Mouse (Mus musculus) lung, adult 18-20 months (tissue): Measurements from ENCODE around the gene Itpk1.
"Not testable (repeated sequence)": the region's sequence is repeated elsewhere in the genome, so short reads cannot be mapped to it uniquely, and the experiment has no call there.

Experiments used
- DNase-seq, 2 experiments: peaks; one replicate each; pipeline ENCODE4 v3.0.0; 2022; ENCODE audit warnings: mixed read lengths in 2 of 2

Gene Itpk1

GRCm38 (mm10) chr12:102653003-102653402 lies 51.7 kb downstream of the Itpk1 start:
- peak in 1 of 2 experiments; percentile 54 for DNase-seq

GRCm38 (mm10) chr12:102652420-102652819 lies 52.3 kb downstream of the Itpk1 start:
- DNase-seq: peak in 1 of 2 experiments; percentile 38

DNA sequence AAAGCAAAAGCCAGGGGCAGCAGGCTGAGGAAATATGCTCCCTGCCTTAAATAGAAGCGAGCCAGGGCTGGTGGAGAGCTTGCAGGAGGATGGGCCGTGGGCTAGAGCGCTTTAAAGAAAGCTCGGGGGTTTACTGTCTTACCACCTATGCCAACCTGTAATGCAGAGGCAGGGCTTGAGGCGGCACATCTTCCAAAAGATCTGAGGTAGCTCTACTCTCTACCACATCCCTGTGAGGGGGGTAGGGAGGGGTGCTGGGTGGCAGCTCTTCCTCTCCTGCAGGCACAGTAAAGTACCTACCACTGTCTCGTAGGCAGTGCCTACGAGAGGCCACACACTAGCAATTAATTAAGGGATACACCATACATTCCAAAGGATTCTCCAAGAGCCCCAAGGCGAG lies 52.9 kb downstream of the Itpk1 start:
- no peak for DNase-seq

DNA sequence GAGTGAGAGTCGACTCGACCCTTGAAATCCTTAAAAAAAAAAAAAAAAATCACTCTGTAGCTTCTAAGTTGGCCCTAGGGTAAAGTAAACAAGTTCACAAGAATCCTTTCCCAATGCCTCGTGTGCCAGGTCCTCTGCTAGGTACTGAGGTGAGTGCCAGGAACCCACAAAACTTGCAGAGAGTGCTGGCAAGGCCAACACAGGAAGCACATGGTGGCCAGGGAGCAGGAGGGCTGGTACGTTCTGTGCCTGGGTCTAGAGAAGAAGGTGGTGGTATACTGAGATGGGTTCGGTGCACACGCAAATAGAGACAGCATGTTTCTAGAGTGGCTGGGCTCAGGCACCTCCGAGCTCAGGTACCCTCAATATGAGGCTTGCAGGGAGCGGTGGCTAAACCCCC lies 53.3 kb downstream of the Itpk1 start:
- peak; percentile 74 to 85 for DNase-seq

DNA sequence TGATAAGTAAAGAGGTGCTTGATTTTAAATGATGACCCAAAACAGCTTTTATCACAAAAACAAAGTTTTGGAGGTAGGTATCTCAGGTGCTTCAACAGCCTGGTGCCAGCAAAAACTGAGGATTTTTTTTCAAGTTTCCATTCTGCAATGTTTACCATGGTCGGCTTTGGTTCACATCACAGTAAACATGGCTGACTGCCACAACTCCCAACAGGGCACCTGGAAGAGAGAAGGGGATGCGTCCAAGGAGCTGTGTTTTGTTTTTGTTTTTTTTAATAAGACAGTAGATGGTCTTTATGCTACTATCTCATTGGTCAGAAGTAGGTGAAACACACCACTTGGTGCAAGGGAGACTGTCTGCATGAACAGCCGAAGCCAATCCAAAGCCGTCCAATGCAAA lies 54.1 kb downstream of the Itpk1 start:
- DNase-seq: no peak

- DNase-seq: peak; percentile 86 to 92
Measured at GRCm38 (mm10) chr12:102647839-102648564, 56.7 kb downstream of the Itpk1 start.

GRCm38 (mm10) chr12:102646586-102647260 lies 58.0 kb downstream of the Itpk1 start:
- peak; percentile 43 to 53 for DNase-seq

GRCm38 (mm10) chr12:102645911-102646585 lies 58.7 kb downstream of the Itpk1 start:
- DNase-seq: no peak

- peak; percentile 79 to 85 for DNase-seq
Measured at GRCm38 (mm10) chr12:102643316-102643715, 61.4 kb downstream of the Itpk1 start.

DNA sequence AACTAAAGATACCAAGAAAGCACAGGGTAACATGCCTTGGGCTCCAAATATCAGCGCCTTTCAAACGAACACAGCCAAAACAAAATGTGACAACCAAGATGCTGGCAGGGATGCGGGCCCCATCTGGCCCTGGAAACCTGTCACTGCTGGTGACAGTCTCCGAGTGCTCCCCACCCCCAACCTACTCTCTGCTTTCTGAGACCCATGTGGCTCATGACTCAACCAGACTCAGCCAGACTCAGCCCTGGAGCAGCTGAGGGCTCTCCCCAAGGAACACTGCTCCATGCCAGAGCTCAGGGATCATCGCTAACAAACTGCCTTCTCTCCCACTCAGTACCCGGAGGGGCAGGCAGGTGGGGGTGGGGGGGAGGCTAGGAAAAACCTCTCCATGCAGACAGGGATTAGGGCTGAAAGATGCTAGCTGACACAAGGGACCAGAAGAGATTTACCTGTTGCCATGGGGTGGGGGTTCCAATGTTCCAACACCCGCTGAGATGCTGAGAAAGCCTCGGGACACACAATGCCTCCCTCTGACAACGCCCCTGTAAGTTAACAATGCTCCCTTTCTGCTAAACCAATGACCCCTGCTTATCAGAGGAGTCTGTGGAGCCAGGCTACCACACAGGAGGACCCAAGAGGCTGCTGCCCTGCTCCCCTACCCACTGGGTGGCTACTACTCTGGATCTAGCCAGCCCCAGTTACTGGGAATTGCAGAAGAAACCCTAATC lies 64.1 kb downstream of the Itpk1 start:
- no peak for DNase-seq

DNA sequence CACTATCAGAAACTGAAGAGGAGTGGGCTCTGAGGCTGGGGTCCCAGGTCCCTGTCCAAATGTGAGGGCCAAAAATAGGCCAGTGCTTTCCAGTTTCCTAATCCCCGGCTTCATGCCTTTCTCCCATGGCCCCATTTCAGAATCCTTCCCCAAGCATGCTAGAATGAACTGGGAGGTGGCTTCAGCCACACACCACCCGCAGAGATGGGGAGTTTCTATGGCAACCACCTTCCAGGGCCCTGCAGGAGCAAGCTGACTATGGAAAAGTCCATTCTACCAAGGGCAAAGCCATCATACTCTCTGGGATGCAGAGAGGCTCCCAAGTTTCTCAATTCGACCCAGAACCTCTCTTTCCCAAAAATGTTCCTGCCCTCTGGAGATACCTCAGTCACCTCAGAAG lies 65.9 kb downstream of the Itpk1 start:
- no peak for DNase-seq

DNA sequence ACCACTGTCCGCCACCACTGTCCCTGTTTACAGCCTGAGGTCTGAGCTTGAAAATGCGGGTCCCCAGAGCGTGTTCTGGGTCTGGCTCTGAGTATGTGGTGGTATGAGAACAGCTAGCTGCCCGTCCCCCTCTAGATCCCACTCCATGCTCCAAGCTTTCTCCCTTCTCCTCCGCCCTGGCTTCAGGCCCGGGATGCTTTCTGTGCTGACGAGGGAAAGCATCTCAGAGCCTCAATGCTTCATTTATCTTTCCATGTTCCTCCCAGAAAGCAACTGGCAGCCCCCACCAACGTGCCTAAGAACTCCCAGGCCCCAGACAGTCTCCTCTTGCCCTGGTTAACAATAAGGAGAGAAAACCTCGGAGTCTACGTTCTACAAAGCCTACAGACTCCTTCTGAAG lies 67.5 kb downstream of the Itpk1 start:
- DNase-seq: no peak

GRCm38 (mm10) chr12:102634436-102635050 lies 70.2 kb downstream of the Itpk1 start:
- DNase-seq: no peak

DNA sequence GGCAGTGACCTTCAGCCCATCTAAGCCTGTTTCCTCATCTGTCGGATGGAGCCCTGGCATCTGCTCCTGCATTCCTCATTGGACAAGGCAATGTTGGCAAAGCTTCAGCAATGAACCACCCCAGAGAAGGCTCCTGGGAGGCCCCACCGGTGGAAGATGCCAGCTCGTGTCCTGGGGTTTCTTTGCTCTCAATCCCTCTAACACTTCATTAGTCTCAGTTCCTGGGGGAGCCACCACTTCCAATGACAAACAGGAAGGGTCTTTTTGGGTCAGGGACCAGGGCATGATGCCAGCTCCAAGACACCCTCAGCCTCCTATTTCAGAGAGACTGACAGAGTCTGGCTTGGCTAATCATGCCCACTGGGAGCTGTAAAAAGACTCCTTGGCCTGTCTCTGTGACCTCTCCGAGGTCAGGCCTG lies 71.6 kb downstream of the Itpk1 start:
- peak; percentile 57 to 72 for DNase-seq

- no peak for DNase-seq
Measured at GRCm38 (mm10) chr12:102631690-102632089, 73.0 kb downstream of the Itpk1 start.

DNA sequence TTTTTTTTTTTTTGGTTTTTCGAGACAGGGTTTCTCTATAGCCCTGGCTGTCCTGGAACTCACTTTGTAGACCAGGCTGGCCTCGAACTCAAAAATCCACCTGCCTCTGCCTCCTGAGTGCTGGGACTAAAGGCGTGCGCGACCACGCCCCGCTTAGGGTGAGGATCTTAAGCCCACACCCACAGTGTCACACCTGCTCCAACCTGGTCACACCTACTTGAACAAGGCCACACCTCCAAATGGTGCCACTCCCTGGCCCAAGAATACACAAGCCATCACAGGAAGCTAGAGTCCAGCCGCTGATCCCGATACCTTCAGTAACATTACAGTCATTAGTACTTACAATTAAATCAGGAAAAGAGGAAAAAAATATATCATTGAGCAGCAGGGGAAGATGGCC lies 74.3 kb downstream of the Itpk1 start:
- not testable (repeated sequence) for DNase-seq

GRCm38 (mm10) chr12:102628221-102628620 lies 76.5 kb downstream of the Itpk1 start:
- no peak for DNase-seq

DNA sequence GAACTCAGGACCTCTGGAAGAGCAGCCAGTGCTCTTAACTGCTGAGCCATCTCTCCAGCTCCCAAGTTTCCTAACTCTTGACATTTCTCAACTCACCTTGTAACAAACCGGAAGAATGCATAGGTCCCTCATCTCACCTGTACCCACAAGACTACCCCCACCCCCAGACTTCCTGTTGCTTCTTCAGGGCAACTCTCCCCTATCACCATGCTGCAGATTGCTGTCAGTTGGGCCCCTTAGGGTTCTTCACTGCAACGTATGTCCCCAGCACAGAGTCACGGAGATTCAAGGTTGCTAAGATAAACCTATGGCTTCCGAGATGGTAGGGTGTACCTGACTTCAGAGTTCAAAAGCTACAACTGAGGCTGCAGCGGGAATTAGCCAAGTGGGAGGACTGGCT lies 77.2 kb downstream of the Itpk1 start:
- no peak for DNase-seq

DNA sequence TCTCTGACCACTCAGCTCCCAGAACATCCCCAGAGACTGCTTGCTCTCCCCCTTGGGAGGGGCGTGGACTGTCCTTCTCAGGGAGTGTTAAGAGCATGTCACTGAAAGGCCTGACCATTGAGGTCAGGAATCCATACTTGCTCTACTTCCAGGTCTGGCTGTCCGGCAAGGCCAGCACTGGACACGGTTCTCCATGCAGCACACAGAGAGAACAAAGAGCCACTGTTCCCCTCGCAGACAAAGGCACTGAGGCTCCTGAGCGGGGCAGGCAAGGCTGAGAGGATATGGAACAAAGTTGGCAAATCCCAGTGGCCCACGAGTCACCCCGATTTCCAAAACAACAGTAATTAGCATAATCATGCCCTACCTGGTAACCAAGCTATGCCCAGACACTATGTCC lies 77.9 kb downstream of the Itpk1 start:
- no peak for DNase-seq

- peak; percentile 85 to 90 for DNase-seq
Measured at GRCm38 (mm10) chr12:102625717-102626116, 79.0 kb downstream of the Itpk1 start.

DNA sequence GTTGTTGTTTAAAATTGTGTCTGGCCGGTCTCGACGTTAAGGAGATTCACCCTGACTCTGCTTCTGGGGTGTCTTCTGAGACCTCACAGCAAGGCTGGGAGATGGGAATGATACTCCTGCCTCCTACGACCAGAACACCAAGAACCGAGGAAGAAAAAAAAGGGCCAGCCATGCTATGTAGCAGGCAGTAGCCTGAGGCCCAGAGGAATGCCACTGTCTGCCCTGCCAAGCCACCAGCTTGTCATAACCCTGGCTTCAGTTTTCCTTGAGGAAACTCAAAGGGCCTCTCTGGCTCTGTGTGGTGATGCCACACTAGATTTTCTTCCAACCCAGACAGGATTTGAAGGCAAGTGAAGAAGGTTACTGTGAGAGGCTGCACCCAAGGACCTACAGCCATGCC lies 79.6 kb downstream of the Itpk1 start:
- no peak for DNase-seq

GRCm38 (mm10) chr12:102623827-102624226 lies 80.9 kb downstream of the Itpk1 start:
- DNase-seq: peak; percentile 70 to 82
